Mouse (Mus musculus) lung, embryonic 16.5 days (tissue): ENCODE results near the gene 4932414N04Rik. TPM values are rescaled to one million over a fixed set of nuclear protein-coding genes. Genes with fewer than 3 reads are reported as not detected.
A peak's percentile ranks its signal among the peaks of the same experiment; 100 is the strongest.

Experiments used
- ATAC-seq: fragments of 200-750 bp; cut with Nextera tagmentation; 2 replicates; pipeline ENCODE4 v1.8.0; 2017; ENCODE audit warnings: low read depth, mild to moderate bottlenecking, moderate library complexity
- H3K27ac ChIP-seq: fragments of 300-500 bp; sonication (generic); 2 replicates; pipeline ENCODE4 v1.5.1; 2014; ENCODE audit warnings: mild to moderate bottlenecking, control low read depth, low read length
- H3K27me3 ChIP-seq: fragments of 300-500 bp; sonication (generic); 2 replicates; pipeline ENCODE4 v1.6.1; 2014; ENCODE audit warnings: low read depth, low read length, mixed read lengths; ENCODE audit not compliant: control insufficient read depth, insufficient read depth
- H3K36me3 ChIP-seq: fragments of 300-500 bp; sonication (generic); 2 replicates; pipeline ENCODE4 v1.6.1; 2014; ENCODE audit warnings: low read length; ENCODE audit not compliant: control insufficient read depth, insufficient read depth
- H3K4me1 ChIP-seq: fragments of 300-500 bp; sonication (generic); replicated peaks from 2 replicates; pipeline ENCODE4 v1.6.1; 2014; ENCODE audit warnings: low read length, mixed read lengths; ENCODE audit not compliant: control insufficient read depth, insufficient read depth
- H3K4me2 ChIP-seq: fragments of 300-500 bp; sonication (generic); 2 replicates; pipeline ENCODE4 v1.6.1; 2014; ENCODE audit warnings: low read depth, low read length, control low read depth
- H3K4me3 ChIP-seq: fragments of 300-500 bp; sonication (generic); 2 replicates; pipeline ENCODE4 v1.5.1; 2014; ENCODE audit warnings: mild to moderate bottlenecking, low read length, control low read depth
- H3K9ac ChIP-seq: fragments of 300-500 bp; sonication (generic); 2 replicates; pipeline ENCODE4 v1.6.1; 2014; ENCODE audit warnings: low read length, control low read depth
- H3K9me3 ChIP-seq: fragments of 300-500 bp; sonication (generic); 2 replicates; pipeline ENCODE4 v1.6.1; 2016; ENCODE audit warnings: low read length; ENCODE audit not compliant: control insufficient read depth
- WGBS: fragments of 180-500 bp; shearing (Covaris S2); extraction: QIAGEN DNeasy Blood & Tissue Kit; methylation state at CpG from one replicate; pipeline ENCODE4 v1.1.7; 2014; 5-methylcytosine and 5-hydroxymethylcytosine counted together
- polyA plus RNA-seq: library from polyadenylated mRNA; unstranded; fragments of >200 nt; fragmentation: Nextera tagmentation; extraction: Ambion mirVana; gene quantifications from 2 replicates; pipeline ENCODE4 v1.2.1, GENCODE M21; 2015

Gene 4932414N04Rik
- polyA plus RNA-seq, 1 experiment from 2014 or later = not detected

DNA sequence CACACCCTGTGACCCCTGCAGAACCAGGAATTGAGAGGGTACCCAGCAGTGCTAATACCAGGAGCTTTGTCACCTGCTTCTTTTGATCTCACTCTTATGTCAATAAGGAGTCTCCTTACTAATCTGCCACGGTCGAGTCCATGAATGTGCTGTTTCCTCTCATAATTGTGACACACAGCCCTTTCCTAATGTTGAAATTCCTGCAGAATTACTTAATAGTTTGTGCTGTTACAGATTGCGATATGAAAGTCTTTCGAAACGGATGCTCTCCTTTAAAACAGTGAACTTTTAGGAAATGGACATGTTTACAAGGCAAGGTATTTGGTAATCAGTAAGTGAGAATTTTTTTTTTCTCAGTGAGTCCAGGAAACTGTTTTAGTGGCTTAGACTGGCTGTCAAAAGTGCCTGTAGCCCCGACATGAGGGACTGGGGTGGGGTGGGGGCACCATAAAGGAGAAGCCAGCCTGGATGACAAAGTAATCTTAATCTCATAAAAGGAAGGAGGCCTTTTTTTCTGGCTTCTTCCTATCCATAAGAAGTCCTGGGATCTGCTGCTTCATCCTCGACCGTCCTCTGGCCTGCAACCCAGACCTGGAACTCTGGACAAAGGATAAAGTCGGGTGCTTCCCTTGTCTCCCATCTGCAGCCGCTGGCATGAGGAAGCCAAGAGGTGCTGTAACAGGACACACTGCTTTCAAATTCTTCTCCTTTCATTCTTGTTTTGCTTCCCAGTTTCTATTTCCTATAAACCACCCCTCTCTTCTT is 139.9 kb downstream of the 4932414N04Rik start:
- no peak overlapping the region for H3K4me2 ChIP-seq
- no peak overlapping the region for H3K4me3 ChIP-seq
- 41% methylated on average over 10 of the region's 10 CpGs for WGBS
- no peak overlapping the region for H3K9ac ChIP-seq
- no peaks in the 10 kb centered on the region for H3K36me3 ChIP-seq
- no peaks in the 10 kb centered on the region for H3K27me3 ChIP-seq
- ATAC-seq = peak; percentile 70
- 0 out of 2 replicates have a peak, but pooled peaks cover 2% of the 10 kb centered on the region for H3K4me1 ChIP-seq
- no peak overlapping the region for H3K27ac ChIP-seq
- no peaks in the 10 kb centered on the region for H3K9me3 ChIP-seq

GRCm38 (mm10) chr2:68797106-68797505 is 140.8 kb downstream of the 4932414N04Rik start:
- Histone ChIP-seq H3K27ac (no peak overlapping the region), H3K4me2 (no peak overlapping the region), H3K9ac (no peak overlapping the region), H3K36me3 (no peaks in the 10 kb centered on the region), H3K4me1 (0 out of 2 replicates have a peak, but pooled peaks cover 2% of the 10 kb centered on the region), H3K4me3 (no peak overlapping the region), H3K27me3 (no peaks in the 10 kb centered on the region), H3K9me3 (no peaks in the 10 kb centered on the region)
- 68% methylated on average over 4 of the region's 4 CpGs for WGBS
- ATAC-seq = no peak

Other genes starting within 250 kb of the 4932414N04Rik start
- gene Stk39, start 184.2 kb upstream of the 4932414N04Rik start, polyA plus RNA-seq = 7.9 and 13.0 TPM in 2 replicates
- not detected in 2 replicates for gene 4933409G03Rik, start 74.1 kb upstream of the 4932414N04Rik start, polyA plus RNA-seq
- gene Cers6, start 205.0 kb downstream of the 4932414N04Rik start, polyA plus RNA-seq = 19.7 and 21.4 TPM in 2 replicates